Mouse (Mus musculus) adrenal gland, adult 8-10 months (tissue): Measurements from ENCODE around the gene Emc8. TPM values are rescaled to one million over a fixed set of nuclear protein-coding genes. Genes with fewer than 3 reads are reported as not detected.

Source experiments
- DNase-seq: peaks from one replicate; pipeline ENCODE4 v3.0.0; 2022
- total RNA-seq, 4 experiments: library from RNA; stranded (reverse); gene quantifications; 2 replicates each; pipeline ENCODE4 v1.2.4; 2022

Gene Emc8
- total RNA-seq, 4 experiments from 2014 or later, result 80.9 to 130 (median 112) TPM

GRCm38 (mm10) chr8:120634329-120634839 lies 34.0 kb downstream of the Emc8 start:
- peak; percentile 70 for DNase-seq

GRCm38 (mm10) chr8:120633665-120634271 lies 34.6 kb downstream of the Emc8 start:
- DNase-seq, result peak; percentile 24

GRCm38 (mm10) chr8:120632969-120633664 lies 35.3 kb downstream of the Emc8 start:
- no peak for DNase-seq

- no peak for DNase-seq
These were observed 36.7 kb downstream of the Emc8 start for GRCm38 (mm10) chr8:120631441-120632375.

- no peak for DNase-seq
These were observed 37.5 kb downstream of the Emc8 start for GRCm38 (mm10) chr8:120630848-120631247.

- no peak for DNase-seq
These were observed 38.3 kb downstream of the Emc8 start for GRCm38 (mm10) chr8:120630031-120630430.

GRCm38 (mm10) chr8:120627298-120627697 lies 41.1 kb downstream of the Emc8 start:
- DNase-seq, result no peak

GRCm38 (mm10) chr8:120626461-120626860 lies 41.9 kb downstream of the Emc8 start:
- no peak for DNase-seq

GRCm38 (mm10) chr8:120623608-120624007 lies 44.8 kb downstream of the Emc8 start:
- no peak for DNase-seq

- DNase-seq, result no peak
These were observed 46.2 kb downstream of the Emc8 start for GRCm38 (mm10) chr8:120622161-120622560.

- no peak for DNase-seq
These were observed 47.9 kb downstream of the Emc8 start for GRCm38 (mm10) chr8:120620441-120620840.

GRCm38 (mm10) chr8:120619235-120620180 lies 48.9 kb downstream of the Emc8 start:
- no peak for DNase-seq

GRCm38 (mm10) chr8:120618110-120618509 lies 50.3 kb downstream of the Emc8 start:
- DNase-seq, result peak; percentile 33

- DNase-seq, result no peak
These were observed 51.4 kb downstream of the Emc8 start for GRCm38 (mm10) chr8:120616663-120617626.

- no peak for DNase-seq
These were observed 53.9 kb downstream of the Emc8 start for GRCm38 (mm10) chr8:120614491-120614890.

- no peak for DNase-seq
These were observed 57.5 kb downstream of the Emc8 start for GRCm38 (mm10) chr8:120610824-120611223.

GRCm38 (mm10) chr8:120607885-120608284 lies 60.5 kb downstream of the Emc8 start:
- peak; percentile 42 for DNase-seq

- DNase-seq, result no peak
These were observed 60.9 kb downstream of the Emc8 start for GRCm38 (mm10) chr8:120607460-120607859.
